Comparison of ENCODE assay signal across 10 mouse cellular contexts in the genomic region with DNA sequence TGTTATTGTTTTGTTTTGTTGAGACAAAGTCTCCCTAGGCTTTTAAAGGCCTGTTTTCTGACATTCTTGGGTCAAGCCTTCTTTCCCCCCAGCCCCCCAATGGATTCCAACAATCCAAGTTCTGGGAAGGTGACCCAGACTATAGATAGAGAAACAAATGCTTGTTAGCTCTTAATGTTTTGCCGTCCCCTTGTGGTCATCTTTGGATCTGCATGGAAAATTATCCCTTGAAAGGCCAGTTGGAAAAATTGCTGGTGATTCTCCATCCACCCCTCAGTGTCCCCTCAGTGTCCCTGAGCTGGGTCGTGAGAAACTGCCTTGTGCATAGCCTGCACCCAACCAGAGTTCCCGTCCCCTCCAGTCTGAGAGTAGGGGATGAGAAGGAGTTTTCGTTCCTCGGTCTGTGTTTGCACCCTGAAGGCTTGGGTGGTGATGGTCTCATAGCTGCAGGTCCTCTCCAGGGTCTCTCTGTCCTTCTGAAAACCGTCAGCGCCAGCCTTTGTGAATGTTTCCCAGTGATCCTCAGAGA. TPM values are rescaled to one million over a fixed set of nuclear protein-coding genes. Genes with fewer than 3 reads are reported as not detected.
DNase-seq lines count a peak whose midpoint lies in the region; ATAC-seq and TF ChIP-seq lines count a peak whose summit lies in the region.
"Had no signal": no experiment of that assay in that cellular context is flagged by ENCODE, and none has a peak within 500 bp of the region (broad histone marks: within the 10 kb centered on the region; RNA-seq: fewer than 3 reads in every experiment).

No protein-coding gene starts in this region.

- intact Hi-C loops in gastrocnemius, adult 2 months (cut with DNase I) = loop anchor here (1.0 to 2.0 kb wide), 2 partner anchors 30 to 52 kb away; no protein-coding TSS in a partner anchor

- no peak overlapping the region for H3K27ac ChIP-seq in gastrocnemius, adult 2 months
- H3K27ac ChIP-seq: midbrain, embryonic 12.5 days had no signal

- no peak overlapping the region for H3K4me3 ChIP-seq in gastrocnemius, adult 2 months
- H3K4me3 ChIP-seq: midbrain, embryonic 12.5 days had no signal

- no peak for DNase-seq in gastrocnemius, adult 2 months
- no peak for DNase-seq in gastrocnemius, postnatal 25 days
- peak; percentile 59 to 73 for DNase-seq in right cerebral cortex, adult 2 months (ENCODE audit: low spot score in 2 of 2)
- no peak for DNase-seq in right cerebral cortex, postnatal 36 days (ENCODE audit: low spot score in 2 of 2)
- peak; percentile 55 to 80 for DNase-seq in cerebellum, postnatal 25 days
- peak; percentile 56 to 66 for DNase-seq in layer of hippocampus, postnatal 10 days (ENCODE audit: low spot score in 2 of 2)

- TF ChIP-seq CTCF in gastrocnemius, adult 2 months (IDR thresholded peaks at IDR 0.05) = peak; percentile 86

- no peak for ATAC-seq in megakaryocyte-erythroid progenitor cell, adult 5-6 weeks (replicated peaks; ENCODE audit: low FRiP score, low TSS enrichment, poor library complexity, severe bottlenecking)
- ATAC-seq in megakaryocyte, adult 5-6 weeks (ENCODE audit: poor library complexity, severe bottlenecking) = no peak

RNA-seq across cellular contexts. Expression of gene Gpr4, which starts 3.3 kb away (rescaled TPM):
- 1 to 10 TPM; 1.9 to 2.9 TPM for total RNA-seq in gastrocnemius, adult 2 months (2021)
- total RNA-seq in gastrocnemius, postnatal 25 days (2021) = 1 to 10 TPM; 1.7 to 2.4 TPM
- 1 to 10 TPM; 3.5 to 3.6 TPM for total RNA-seq in layer of hippocampus, postnatal 10 days (2021)
- total RNA-seq in megakaryocyte-erythroid progenitor cell, adult 5-6 weeks (2014; fragmentation: Nextera tagmentation) = 0.64 TPM in 1 of 2 replicates, not detected in the other
- total RNA-seq in megakaryocyte-erythroid progenitor cell, adult 5-6 weeks (2017) = not detected in 2 replicates
- not detected in 2 replicates for total RNA-seq in megakaryocyte, adult 5-6 weeks (2015)
- total RNA-seq in megakaryocyte, adult 5-6 weeks (2017) = 0.12 TPM in 1 of 2 replicates, not detected in the other

RNA-seq across cellular contexts. Expression of gene Opa3, which starts 19.1 kb away (rescaled TPM):
- total RNA-seq in gastrocnemius, adult 2 months (2021) = 10 to 100 TPM; 41.9 to 52.4 TPM
- total RNA-seq in gastrocnemius, postnatal 25 days (2021) = 10 to 100 TPM; 39.4 to 41.3 TPM
- total RNA-seq in layer of hippocampus, postnatal 10 days (2021) = 10 to 100 TPM; 36.2 to 37.8 TPM
- total RNA-seq in megakaryocyte-erythroid progenitor cell, adult 5-6 weeks (2014; fragmentation: Nextera tagmentation) = 22.3 and 22.6 TPM in 2 replicates
- total RNA-seq in megakaryocyte-erythroid progenitor cell, adult 5-6 weeks (2017) = 17.1 and 21.2 TPM in 2 replicates
- 12.3 and 15.7 TPM in 2 replicates for total RNA-seq in megakaryocyte, adult 5-6 weeks (2015)
- total RNA-seq in megakaryocyte, adult 5-6 weeks (2017) = 18.2 and 20.7 TPM in 2 replicates

RNA-seq across cellular contexts. Expression of gene Eml2, which starts 32.8 kb away (rescaled TPM):
- total RNA-seq in gastrocnemius, adult 2 months (2021) = 10 to 100 TPM in 1 of 2 experiments, 1 to 10 TPM in 1; 9.5 to 10.5 TPM
- 1 to 10 TPM; 8.4 to 9.4 TPM for total RNA-seq in gastrocnemius, postnatal 25 days (2021)
- 100 to 1,000 TPM; 183 to 198 TPM for total RNA-seq in layer of hippocampus, postnatal 10 days (2021)
- total RNA-seq in megakaryocyte-erythroid progenitor cell, adult 5-6 weeks (2014; fragmentation: Nextera tagmentation) = 4.8 and 11.4 TPM in 2 replicates
- 4.8 and 6.6 TPM in 2 replicates for total RNA-seq in megakaryocyte-erythroid progenitor cell, adult 5-6 weeks (2017)
- 5.2 and 9.1 TPM in 2 replicates for total RNA-seq in megakaryocyte, adult 5-6 weeks (2015)
- 8.7 and 13.4 TPM in 2 replicates for total RNA-seq in megakaryocyte, adult 5-6 weeks (2017)

RNA-seq across cellular contexts. Expression of gene Gipr, which starts 43.1 kb away (rescaled TPM):
- total RNA-seq in gastrocnemius, adult 2 months (2021) = not detected
- not detected for total RNA-seq in gastrocnemius, postnatal 25 days (2021)
- 1 to 10 TPM; 3.0 to 4.1 TPM for total RNA-seq in layer of hippocampus, postnatal 10 days (2021)
- not detected in 2 replicates for total RNA-seq in megakaryocyte-erythroid progenitor cell, adult 5-6 weeks (2014; fragmentation: Nextera tagmentation)
- total RNA-seq in megakaryocyte-erythroid progenitor cell, adult 5-6 weeks (2017) = 0.95 TPM in 1 of 2 replicates, not detected in the other
- total RNA-seq in megakaryocyte, adult 5-6 weeks (2015) = not detected in 2 replicates
- total RNA-seq in megakaryocyte, adult 5-6 weeks (2017) = not detected in 2 replicates
- total RNA-seq: hematopoietic stem cell, adult 5-6 weeks had no signal

RNA-seq across cellular contexts. Expression of gene Snrpd2, which starts 59.5 kb away (rescaled TPM):
- 10 to 100 TPM; 49.7 to 58.0 TPM for total RNA-seq in gastrocnemius, adult 2 months (2021)
- total RNA-seq in gastrocnemius, postnatal 25 days (2021) = 10 to 100 TPM; 48.2 to 50.0 TPM
- total RNA-seq in layer of hippocampus, postnatal 10 days (2021) = 100 to 1,000 TPM in 1 of 2 experiments, 10 to 100 TPM in 1; 94.1 to 100 TPM
- 146 and 165 TPM in 2 replicates for total RNA-seq in megakaryocyte-erythroid progenitor cell, adult 5-6 weeks (2014; fragmentation: Nextera tagmentation)
- 80.7 and 93.4 TPM in 2 replicates for total RNA-seq in megakaryocyte-erythroid progenitor cell, adult 5-6 weeks (2017)
- 44.2 and 53.7 TPM in 2 replicates for total RNA-seq in megakaryocyte, adult 5-6 weeks (2015)
- total RNA-seq in megakaryocyte, adult 5-6 weeks (2017) = 28.3 and 32.4 TPM in 2 replicates

Comparison
In these comparisons a context has a peak if more than half of its experiments do, and no peak if none do; other contexts are left out.
1. DNase-seq: peak in right cerebral cortex, adult 2 months (2 of 2), cerebellum, postnatal 25 days (2 of 2) and layer of hippocampus, postnatal 10 days (2 of 2); none in gastrocnemius, adult 2 months (single experiment), gastrocnemius, postnatal 25 days (single experiment) and right cerebral cortex, postnatal 36 days (0 of 2).
2. RNA of gene Eml2, which starts 32.8 kb away (total RNA-seq): 183 to 198 TPM in layer of hippocampus, postnatal 10 days; 5.2 to 13.4 TPM in megakaryocyte, adult 5-6 weeks, 9.5 to 10.5 TPM in gastrocnemius, adult 2 months, 8.4 to 9.4 TPM in gastrocnemius, postnatal 25 days and 4.8 to 11.4 TPM in megakaryocyte-erythroid progenitor cell, adult 5-6 weeks; every median in the first group is over 10 times any median in the second.